Mouse (Mus musculus) hindbrain, postnatal 0 days (tissue): ENCODE measurements around the gene Plekhg2. TPM values are rescaled to one million over a fixed set of nuclear protein-coding genes. Genes with fewer than 3 reads are reported as not detected.
A peak's percentile ranks its signal among the peaks of the same experiment; 100 is the strongest.

Experiments
- ATAC-seq: fragments of 200-750 bp; cut with Nextera tagmentation; 2 replicates; pipeline ENCODE4 v1.8.0; 2017; ENCODE audit warnings: mild to moderate bottlenecking, moderate TSS enrichment, moderate library complexity
- DNase-seq: peaks from one replicate; pipeline ENCODE4 v3.0.0-alpha.2; 2015; ENCODE audit warnings: low spot score
- H3K27ac ChIP-seq: fragments of 300-500 bp; sonication (generic); 2 replicates; pipeline ENCODE4 v1.5.1; 2014; ENCODE audit warnings: mild to moderate bottlenecking
- H3K27me3 ChIP-seq: fragments of 300-500 bp; sonication (generic); 2 replicates; pipeline ENCODE4 v1.6.1; 2014; ENCODE audit warnings: low read length, mixed read lengths; ENCODE audit not compliant: insufficient read depth
- H3K36me3 ChIP-seq: fragments of 300-500 bp; sonication (generic); 2 replicates; pipeline ENCODE4 v1.6.1; 2014; ENCODE audit warnings: low read length, mixed read lengths; ENCODE audit not compliant: insufficient read depth
- H3K4me1 ChIP-seq: fragments of 300-500 bp; sonication (generic); 2 replicates; pipeline ENCODE4 v1.6.1; 2014; ENCODE audit warnings: antibody characterized with exemption, low read length, mixed read lengths; ENCODE audit not compliant: insufficient read depth
- H3K4me2 ChIP-seq: fragments of 300-500 bp; sonication (generic); 2 replicates; pipeline ENCODE4 v1.6.1; 2014; ENCODE audit warnings: low read depth, mild to moderate bottlenecking, low read length, moderate library complexity, mixed read lengths
- H3K4me3 ChIP-seq: fragments of 300-500 bp; sonication (generic); 2 replicates; pipeline ENCODE4 v1.5.1; 2014; ENCODE audit warnings: low read length
- H3K9ac ChIP-seq: fragments of 300-500 bp; sonication (generic); replicated peaks from 2 replicates; pipeline ENCODE4 v1.6.1; 2014; ENCODE audit warnings: mild to moderate bottlenecking, low read length, moderate library complexity, mixed read lengths
- H3K9me3 ChIP-seq: fragments of 300-500 bp; sonication (generic); 2 replicates; pipeline ENCODE4 v1.6.1; 2016; ENCODE audit warnings: low read length, mixed read lengths
- CTCF ChIP-seq: IDR thresholded peaks from 2 replicates; pipeline ENCODE4 v1.5.1; 2016; ENCODE audit warnings: antibody characterized with exemption, control low read depth, low read depth
- WGBS: fragments of 180-500 bp; shearing (Covaris S2); extraction: QIAGEN DNeasy Blood & Tissue Kit; methylation state at CpG from one replicate; pipeline ENCODE4 v1.1.7; 2014; 5-methylcytosine and 5-hydroxymethylcytosine counted together
- polyA plus RNA-seq: library from polyadenylated mRNA; unstranded; fragments of >200 nt; fragmentation: Nextera tagmentation; extraction: Ambion mirVana; gene quantifications from 2 replicates; pipeline ENCODE4 v1.2.1, GENCODE M21; 2015
- total RNA-seq: library from RNA; depleted of rRNA; stranded (reverse); fragments of >200 nt; gene quantifications from 2 replicates; pipeline ENCODE4 v1.2.3, GENCODE M21; 2014

Plekhg2 gene
- total and polyA plus RNA-seq, 2 experiments from 2014 or later, result 9.1 to 18.6 TPM

DNA sequence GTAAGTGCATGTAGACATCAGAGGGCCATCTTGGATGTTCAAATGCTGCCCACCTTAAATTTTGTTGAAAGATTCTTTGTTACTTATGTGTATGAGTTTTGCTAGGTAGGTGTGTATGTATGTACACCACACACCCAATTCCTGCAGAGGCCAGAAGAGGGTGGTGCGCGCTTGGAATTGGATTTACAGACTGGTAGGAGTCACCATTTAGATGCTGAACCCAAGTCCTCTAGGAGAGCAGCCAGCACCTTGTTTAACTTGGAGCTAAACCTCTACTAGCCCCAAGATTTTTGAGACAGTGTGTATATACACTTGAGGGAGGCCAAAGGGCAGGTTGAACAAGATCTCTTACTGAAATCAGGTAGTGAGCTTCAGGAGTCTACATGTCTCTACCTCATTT lies 19.1 kb downstream of the Plekhg2 start:
- H3K36me3 ChIP-seq, result peaks cover 19% of the 10 kb centered on the region
- no peak overlapping the region for H3K4me2 ChIP-seq
- no peak overlapping the region for H3K27ac ChIP-seq
- no peak overlapping the region for H3K4me3 ChIP-seq
- no peak for DNase-seq
- ATAC-seq, result no peak
- H3K9ac ChIP-seq, result no peak overlapping the region
- peak; percentile 34 for TF ChIP-seq CTCF
- H3K27me3 ChIP-seq, result no peaks in the 10 kb centered on the region
- no peaks in the 10 kb centered on the region for H3K9me3 ChIP-seq
- H3K4me1 ChIP-seq, result peaks cover 7% of the 10 kb centered on the region; the same call in 1 of the 2 replicates
- 95% methylated on average over 2 of the region's 2 CpGs for WGBS

DNA sequence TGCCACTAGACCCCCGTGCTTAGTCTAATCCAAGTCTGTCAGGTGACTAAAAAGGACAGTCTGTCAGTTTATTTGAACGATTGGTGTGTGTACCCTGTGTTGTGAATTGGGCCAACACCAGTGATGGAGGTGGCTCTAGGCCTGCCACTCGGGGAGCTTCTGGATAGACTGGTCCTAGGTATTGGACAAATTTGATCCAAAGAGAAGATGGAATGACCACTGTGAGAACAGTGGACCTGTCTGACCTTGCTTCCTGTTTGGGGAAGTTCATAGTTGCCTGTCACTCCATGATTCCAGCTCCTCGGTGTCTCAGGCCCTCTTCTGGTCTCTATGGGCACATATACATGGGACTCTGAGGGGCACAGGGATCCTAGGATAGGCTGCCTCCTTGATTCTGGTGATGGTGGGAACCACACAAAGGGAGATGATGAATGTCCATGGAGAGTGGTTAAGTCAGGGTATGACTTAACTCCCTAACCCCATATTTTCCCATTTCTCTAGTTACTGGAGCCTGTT lies 20.7 kb downstream of the Plekhg2 start:
- DNase-seq (no peak), ATAC-seq (no peak)
- no peaks in the 10 kb centered on the region for H3K9me3 ChIP-seq
- 43% methylated on average over 4 of the region's 4 CpGs for WGBS
- TF ChIP-seq CTCF, result no peak
- H3K4me1 ChIP-seq, result peaks cover 7% of the 10 kb centered on the region; the same call in 1 of the 2 replicates
- H3K9ac ChIP-seq, result peak overlapping the region; percentile 92
- H3K27me3 ChIP-seq, result no peaks in the 10 kb centered on the region
- H3K4me2 ChIP-seq, result peak overlapping the region; percentile 95
- peak overlapping the region; percentile 85 for H3K4me3 ChIP-seq
- H3K27ac ChIP-seq, result peak overlapping the region; percentile 89; the same call in 1 of the 2 replicates
- H3K36me3 ChIP-seq, result peaks cover 19% of the 10 kb centered on the region

DNA sequence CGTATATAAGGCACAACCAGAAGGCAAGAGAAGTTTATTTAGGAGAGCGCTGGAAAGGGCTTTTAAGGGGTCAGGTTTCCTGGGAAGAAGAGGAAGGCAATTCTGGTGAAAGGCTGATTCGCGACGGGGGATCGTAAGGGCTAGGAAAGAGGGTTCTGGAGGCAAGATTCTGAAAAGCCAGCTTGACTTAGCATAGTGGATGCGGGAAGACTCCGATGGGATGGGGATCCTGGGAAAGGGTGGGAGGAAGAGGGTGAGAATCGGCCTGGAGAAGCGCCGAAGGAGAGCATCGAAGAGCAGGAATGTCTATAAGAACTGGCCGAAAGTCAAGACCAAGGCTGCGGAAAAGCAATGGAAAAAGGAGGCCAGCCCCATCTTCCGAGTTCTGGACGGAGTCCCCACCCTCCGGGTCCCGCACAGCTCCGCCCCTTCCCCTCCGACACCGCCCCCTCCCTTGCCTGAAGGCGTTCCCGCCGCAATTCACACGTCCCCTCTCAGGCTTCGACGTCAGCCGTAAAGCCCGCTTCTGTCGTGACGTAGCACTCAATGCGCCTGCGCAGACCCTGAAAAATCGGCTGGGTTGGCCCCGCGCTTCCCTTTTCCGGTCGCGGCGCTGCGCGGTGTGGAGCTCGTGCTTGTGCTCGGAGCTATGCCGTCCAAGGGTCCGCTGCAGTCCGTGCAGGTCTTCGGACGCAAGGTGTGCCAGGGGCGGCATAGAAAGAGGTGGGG lies 22.1 kb downstream of the Plekhg2 start, which contains the start of gene Rps16:
TSS of gene Rps16 (plus strand) at position 498 of the 729 bp plus-strand sequence.
- Histone ChIP-seq H3K9ac (peak within 1 kb of the TSS; percentile 92), H3K4me2 (peak within 1 kb of the TSS; percentile 95), H3K4me3 (peak within 1 kb of the TSS; percentile 85), H3K36me3 (peaks cover 19% of the 10 kb centered on the region), H3K27me3 (no peaks in the 10 kb centered on the region), H3K9me3 (no peaks in the 10 kb centered on the region), H3K4me1 (peaks cover 7% of the 10 kb centered on the region; the same call in 1 of the 2 replicates), H3K27ac (peak within 1 kb of the TSS; percentile 89)
- WGBS, result under 1% methylated on average over 49 of the region's 50 CpGs
- TF ChIP-seq CTCF, result peak; percentile 10; the same call in 1 of the 2 replicates
- peak; percentile 99 for DNase-seq
- peak; percentile 97 for ATAC-seq

DNA sequence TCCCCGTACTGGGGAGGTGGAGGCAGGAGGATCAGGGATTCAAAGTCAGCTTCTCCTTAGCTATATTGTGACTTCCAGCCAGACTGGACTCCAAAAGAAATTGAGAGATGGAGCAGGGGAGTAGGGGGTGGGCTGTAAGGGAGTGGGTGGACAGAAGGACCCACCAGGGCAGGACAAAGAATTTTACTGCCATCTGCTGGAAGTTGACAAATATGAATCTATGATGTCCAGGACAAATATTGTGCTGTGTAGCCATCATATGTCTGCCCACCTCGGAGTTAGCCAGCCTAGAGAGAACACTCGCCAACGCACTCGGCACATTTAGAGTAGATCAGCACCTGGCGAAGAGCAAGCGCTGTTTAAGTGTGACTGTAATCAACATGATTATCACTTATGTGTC lies 23.8 kb downstream of the Plekhg2 start:
- Histone ChIP-seq H3K36me3 (peaks cover 8% of the 10 kb centered on the region), H3K4me2 (no peak overlapping the region), H3K4me1 (peaks cover 7% of the 10 kb centered on the region; the same call in 1 of the 2 replicates), H3K27me3 (no peaks in the 10 kb centered on the region), H3K4me3 (no peak overlapping the region), H3K9me3 (no peaks in the 10 kb centered on the region), H3K27ac (no peak overlapping the region), H3K9ac (no peak overlapping the region)
- TF ChIP-seq CTCF, result peak; percentile 50
- ATAC-seq, result no peak
- DNase-seq, result peak; percentile 57
- 80% methylated on average over 7 of the region's 7 CpGs for WGBS

DNA sequence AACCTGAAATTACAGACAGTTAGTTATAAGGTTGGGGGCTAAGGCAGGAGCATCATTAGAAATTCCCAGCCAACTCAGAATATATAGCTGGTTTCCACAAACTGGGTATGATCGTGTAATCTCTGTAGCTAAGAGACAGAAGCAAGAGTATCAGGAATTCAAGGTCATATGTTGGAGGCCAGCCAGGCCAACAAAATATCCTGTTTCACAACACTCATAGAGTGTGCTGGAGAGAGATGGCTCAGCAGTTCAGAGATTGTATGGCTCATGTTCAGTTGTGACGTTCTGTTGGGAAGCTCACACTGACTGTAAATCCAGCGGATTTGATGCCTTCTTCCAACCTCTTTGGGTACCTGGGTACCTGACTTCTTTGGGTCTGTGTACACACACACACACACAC lies 24.7 kb downstream of the Plekhg2 start:
- H3K27ac ChIP-seq, result no peak overlapping the region
- WGBS, result 77% methylated on average over 3 of the region's 3 CpGs
- DNase-seq (no peak), ATAC-seq (no peak)
- no peaks in the 10 kb centered on the region for H3K27me3 ChIP-seq
- H3K4me3 ChIP-seq, result no peak overlapping the region
- H3K9me3 ChIP-seq, result no peaks in the 10 kb centered on the region
- TF ChIP-seq CTCF, result no peak
- no peaks in the 10 kb centered on the region for H3K36me3 ChIP-seq
- no peak overlapping the region for H3K4me2 ChIP-seq
- no peak overlapping the region for H3K9ac ChIP-seq
- H3K4me1 ChIP-seq, result peaks cover 7% of the 10 kb centered on the region; the same call in 1 of the 2 replicates

DNA sequence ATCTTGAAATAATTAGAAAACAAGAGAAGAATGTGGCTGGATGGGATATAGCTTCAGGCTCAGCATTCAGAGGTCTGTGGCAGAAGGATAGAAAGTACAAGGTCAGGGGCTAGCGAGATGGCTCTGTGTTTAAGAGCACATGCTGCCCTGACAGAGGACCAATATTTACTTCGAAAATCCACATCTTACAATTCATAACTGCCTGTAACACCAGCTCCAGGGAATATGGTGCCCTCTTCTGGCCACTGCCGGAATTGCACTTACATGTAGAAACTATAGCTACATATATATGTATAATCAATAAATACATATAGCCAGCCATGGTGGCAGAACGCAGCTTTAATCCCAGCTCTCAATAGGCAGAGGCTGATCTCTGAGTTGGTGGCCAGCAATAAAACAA lies 27.8 kb downstream of the Plekhg2 start:
- Histone ChIP-seq H3K4me3 (no peak overlapping the region), H3K4me2 (no peak overlapping the region), H3K4me1 (no peaks in the 10 kb centered on the region), H3K9me3 (no peaks in the 10 kb centered on the region), H3K36me3 (no peaks in the 10 kb centered on the region), H3K27me3 (no peaks in the 10 kb centered on the region), H3K27ac (no peak overlapping the region), H3K9ac (no peak overlapping the region)
- 5% methylated on average over 4 of the region's 4 CpGs for WGBS
- TF ChIP-seq CTCF, result peak; percentile 91
- peak; percentile 77 for DNase-seq
- ATAC-seq, result no peak

DNA sequence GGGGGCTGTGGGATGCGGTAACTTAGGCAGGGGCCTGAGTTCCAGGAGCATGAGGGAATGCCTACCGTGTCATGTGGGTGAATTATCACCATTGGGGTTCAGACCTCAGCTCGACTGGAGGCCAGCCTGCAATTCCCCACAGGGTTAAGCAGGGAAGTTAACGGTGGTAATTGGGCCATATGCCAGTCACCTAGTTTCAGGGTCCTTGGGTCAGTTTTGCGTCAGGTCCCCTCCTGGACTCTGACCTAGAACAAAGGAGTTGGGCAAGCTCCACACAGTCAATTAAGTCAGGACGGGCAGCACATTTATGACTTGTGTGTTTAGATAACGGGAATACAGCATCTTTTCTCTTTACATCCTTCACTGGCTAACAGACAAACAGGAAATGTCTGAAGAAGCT lies 31.0 kb downstream of the Plekhg2 start:
- Histone ChIP-seq H3K9me3 (no peaks in the 10 kb centered on the region), H3K27me3 (no peaks in the 10 kb centered on the region), H3K9ac (no peak overlapping the region), H3K4me2 (no peak overlapping the region), H3K4me1 (no peaks in the 10 kb centered on the region), H3K27ac (no peak overlapping the region), H3K36me3 (no peaks in the 10 kb centered on the region), H3K4me3 (no peak overlapping the region)
- ATAC-seq (no peak), DNase-seq (no peak)
- WGBS, result 50% methylated on average over 7 of the region's 7 CpGs
- TF ChIP-seq CTCF, result no peak
